Mouse (Mus musculus): ENCODE data around the gene A630023A22Rik. TPM values are rescaled to one million over a fixed set of nuclear protein-coding genes. Genes with fewer than 3 reads are reported as not detected.

A630023A22Rik gene
- polyA plus RNA-seq, 1 experiment from 2014 or later = not detected

Other genes with a start within 250 kb of the A630023A22Rik start
- 2.1 and 2.2 TPM in 2 replicates for gene Gdf10, start 179.2 kb downstream of the A630023A22Rik start, polyA plus RNA-seq (2014; fragmentation: Nextera tagmentation; extraction: Ambion mirVana)
- 0.51 and 0.64 TPM in 2 replicates for gene Gdf2, start 161.7 kb downstream of the A630023A22Rik start, polyA plus RNA-seq (2014; fragmentation: Nextera tagmentation; extraction: Ambion mirVana)
- gene Rbp3, start 148.8 kb downstream of the A630023A22Rik start, polyA plus RNA-seq (2014; fragmentation: Nextera tagmentation; extraction: Ambion mirVana) = 0.03 and 0.24 TPM in 2 replicates
- not detected in 2 replicates for gene Zfp488, start 124.0 kb downstream of the A630023A22Rik start, polyA plus RNA-seq (2014; fragmentation: Nextera tagmentation; extraction: Ambion mirVana)
- not detected in 2 replicates for gene Gm30083, start 87.6 kb downstream of the A630023A22Rik start, polyA plus RNA-seq (2014; fragmentation: Nextera tagmentation; extraction: Ambion mirVana)
- not detected in 2 replicates for gene Gm5460, start 86.0 kb downstream of the A630023A22Rik start, polyA plus RNA-seq (2014; fragmentation: Nextera tagmentation; extraction: Ambion mirVana)
- gene Antxrl, start 50.0 kb downstream of the A630023A22Rik start, polyA plus RNA-seq (2014; fragmentation: Nextera tagmentation; extraction: Ambion mirVana) = not detected in 2 replicates
- 1.1 and 1.4 TPM in 2 replicates for gene Anxa8, start 16.8 kb downstream of the A630023A22Rik start, polyA plus RNA-seq (2014; fragmentation: Nextera tagmentation; extraction: Ambion mirVana)
- gene Npy4r, start 49.7 kb upstream of the A630023A22Rik start, polyA plus RNA-seq (2014; fragmentation: Nextera tagmentation; extraction: Ambion mirVana) = 0.20 and 0.23 TPM in 2 replicates
- gene Gprin2, start 98.9 kb upstream of the A630023A22Rik start, polyA plus RNA-seq (2014; fragmentation: Nextera tagmentation; extraction: Ambion mirVana) = 0.04 and 0.08 TPM in 2 replicates
- 0.16 TPM in 1 of 2 replicates, not detected in the other for gene Syt15, start 116.8 kb upstream of the A630023A22Rik start, polyA plus RNA-seq (2014; fragmentation: Nextera tagmentation; extraction: Ambion mirVana)
- gene Shld2, start 207.7 kb upstream of the A630023A22Rik start, polyA plus RNA-seq (2014; fragmentation: Nextera tagmentation; extraction: Ambion mirVana) = 6.2 and 6.9 TPM in 2 replicates
- 64.4 and 67.3 TPM in 2 replicates for gene Glud1, start 208.0 kb upstream of the A630023A22Rik start, polyA plus RNA-seq (2014; fragmentation: Nextera tagmentation; extraction: Ambion mirVana)